Mouse (Mus musculus): Measurements from ENCODE around the gene Ccdc159. TPM values are rescaled to one million over a fixed set of nuclear protein-coding genes. Genes with fewer than 3 reads are reported as not detected.
A peak's percentile ranks its signal among the peaks of the same experiment; 100 is the strongest.

Ccdc159 gene
- 8.9 and 10.4 TPM in 2 replicates for polyA plus RNA-seq (2015; fragmentation: Nextera tagmentation; extraction: Ambion mirVana)

DNA sequence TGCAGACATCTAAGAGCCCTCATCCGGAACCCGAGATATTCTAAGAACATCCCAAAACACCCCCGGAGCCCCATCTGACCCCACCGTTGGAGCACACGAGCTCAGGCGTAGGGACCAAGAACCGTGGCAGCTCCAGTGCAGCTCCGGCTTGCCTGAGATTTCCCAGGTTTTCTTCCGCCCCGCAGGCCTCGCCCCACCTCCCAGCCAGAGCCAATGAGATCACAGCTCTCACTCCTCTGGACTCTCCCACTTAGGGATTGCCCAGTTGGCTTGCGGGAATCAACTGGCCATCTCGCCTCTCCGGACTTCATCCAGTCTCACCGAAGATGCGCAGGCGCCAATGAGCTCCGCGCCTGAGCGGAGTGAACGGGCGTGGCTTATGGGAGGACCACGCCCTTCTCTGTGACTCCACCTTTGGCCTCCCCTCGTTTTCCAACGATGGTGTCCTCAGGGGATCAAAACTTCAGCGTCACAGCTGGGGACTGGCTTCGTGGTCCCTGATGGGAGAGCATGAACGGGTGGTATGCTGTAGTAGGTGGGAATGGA, at the start of gene Ccdc159, which contains the start of gene Tmem205:
TSS of gene Ccdc159 (plus strand) at position 264 of the 546 bp plus-strand sequence.
TSS of gene Tmem205 (minus strand) at position 349 of the 546 bp plus-strand sequence.
- under 1% methylated on average over 28 of the region's 28 CpGs for WGBS
- peak within 1 kb of the TSS; percentile 48 for H3K4me3 ChIP-seq
- peaks cover 16% of the 10 kb centered on the region for H3K4me1 ChIP-seq (replicated peaks)
- H3K4me2 ChIP-seq: peak within 1 kb of the TSS; percentile 71
- H3K27ac ChIP-seq: peak within 1 kb of the TSS; percentile 80
- peak within 1 kb of the TSS; percentile 73 for H3K9ac ChIP-seq
- ATAC-seq (ENCODE audit: low FRiP score): peak; percentile 97
- H3K27me3 ChIP-seq: no peaks in the 10 kb centered on the region
- H3K36me3 ChIP-seq: no peaks in the 10 kb centered on the region
- no peaks in the 10 kb centered on the region for H3K9me3 ChIP-seq

GRCm38 (mm10) chr9:21889229-21889628, 38.0 kb upstream of the Ccdc159 start:
- Histone ChIP-seq H3K27ac (no peak overlapping the region), H3K4me2 (no peak overlapping the region), H3K4me1 (replicated peaks) (no peaks in the 10 kb centered on the region), H3K9me3 (no peaks in the 10 kb centered on the region), H3K4me3 (no peak overlapping the region), H3K9ac (no peak overlapping the region), H3K27me3 (peaks cover 9% of the 10 kb centered on the region; the same call in 1 of the 2 replicates), H3K36me3 (no peaks in the 10 kb centered on the region)
- WGBS: 61% methylated on average over 3 of the region's 3 CpGs
- ATAC-seq (ENCODE audit: low FRiP score): no peak

DNA sequence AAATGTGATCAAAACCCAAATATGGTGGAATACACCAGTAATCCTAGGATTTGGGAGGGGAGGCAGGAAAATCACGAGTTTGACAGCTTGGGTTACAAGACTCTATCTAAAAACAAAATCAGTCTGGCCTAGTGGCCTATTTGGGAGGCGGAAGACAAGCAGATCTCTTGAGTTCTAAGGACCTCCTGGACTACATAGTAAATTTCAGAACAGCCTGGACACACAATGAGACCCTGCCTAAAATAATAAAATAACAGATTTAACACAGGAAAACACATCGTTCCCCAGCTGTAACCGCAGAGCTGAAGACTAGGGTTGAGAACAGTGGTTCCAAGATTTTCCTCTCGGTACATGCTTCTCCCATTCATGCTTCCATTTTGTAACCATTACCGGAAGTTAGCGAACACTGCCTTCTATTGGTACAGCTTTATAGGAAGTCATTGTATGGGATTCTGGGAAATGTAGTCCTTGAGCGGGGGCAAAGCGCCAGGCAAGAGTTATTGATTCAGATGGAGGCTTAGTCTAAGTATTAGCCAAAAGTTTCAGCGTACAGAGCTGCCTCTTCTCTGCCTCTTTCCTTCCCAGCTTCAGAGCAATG, 25.9 kb upstream of the Ccdc159 start:
- H3K36me3 ChIP-seq: no peaks in the 10 kb centered on the region
- no peaks in the 10 kb centered on the region for H3K9me3 ChIP-seq
- H3K9ac ChIP-seq: peak overlapping the region; percentile 49; the same call in 1 of the 2 replicates
- H3K4me2 ChIP-seq: peak overlapping the region; percentile 57
- H3K27me3 ChIP-seq: peaks cover 44% of the 10 kb centered on the region
- peak; percentile 86 for ATAC-seq (ENCODE audit: low FRiP score)
- peaks cover 3% of the 10 kb centered on the region; the same call in 1 of the 2 replicates for H3K4me1 ChIP-seq (replicated peaks)
- 12% methylated on average over 10 of the region's 10 CpGs for WGBS
- peak overlapping the region; percentile 42 for H3K4me3 ChIP-seq
- H3K27ac ChIP-seq: peak overlapping the region; percentile 63

DNA sequence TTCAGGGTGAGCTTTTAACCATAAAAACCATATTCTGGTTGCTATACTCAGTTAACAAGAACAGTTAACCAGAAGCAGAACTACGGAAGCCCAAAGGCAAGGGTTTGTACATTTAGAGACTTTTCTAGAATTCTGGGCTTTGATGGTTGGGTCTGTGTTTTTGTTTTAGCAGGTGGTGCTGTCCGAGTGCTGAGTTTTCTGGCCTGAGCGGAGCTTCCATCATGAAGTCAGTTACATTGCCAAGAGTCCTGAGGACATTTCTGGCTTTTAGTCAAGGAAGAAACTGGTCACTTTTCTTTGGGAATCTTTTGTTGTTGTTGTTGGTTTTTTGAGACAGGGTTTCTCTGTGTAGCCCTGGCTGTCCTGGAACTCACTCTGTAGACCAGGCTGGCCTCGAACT, 23.2 kb upstream of the Ccdc159 start:
- H3K36me3 ChIP-seq: no peaks in the 10 kb centered on the region
- 89% methylated on average over 4 of the region's 4 CpGs for WGBS
- peaks cover 3% of the 10 kb centered on the region; the same call in 1 of the 2 replicates for H3K4me1 ChIP-seq (replicated peaks)
- no peak overlapping the region for H3K4me2 ChIP-seq
- no peak overlapping the region for H3K27ac ChIP-seq
- H3K9ac ChIP-seq: no peak overlapping the region
- peaks cover 31% of the 10 kb centered on the region for H3K27me3 ChIP-seq
- ATAC-seq (ENCODE audit: low FRiP score): no peak
- no peaks in the 10 kb centered on the region for H3K9me3 ChIP-seq
- H3K4me3 ChIP-seq: no peak overlapping the region

DNA sequence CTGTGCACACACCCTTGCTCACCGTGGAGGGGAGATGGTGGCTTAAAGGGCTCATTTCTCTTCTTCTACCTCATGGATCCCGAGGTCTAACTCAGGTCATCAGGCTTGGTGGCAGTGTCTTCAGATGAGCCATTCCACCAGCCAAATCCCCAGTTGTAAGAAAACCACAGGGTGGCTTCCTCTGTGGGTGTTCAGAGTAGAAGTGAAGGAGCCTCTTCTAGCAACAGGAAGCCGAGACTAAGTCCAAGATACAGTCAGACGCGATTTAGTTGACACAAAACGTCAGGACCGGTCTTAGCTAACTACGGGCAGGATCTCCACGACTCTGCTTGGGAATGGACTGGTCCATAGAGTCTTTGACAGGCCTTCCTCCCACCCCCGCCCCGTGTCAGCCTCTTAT, 19.1 kb upstream of the Ccdc159 start:
- Histone ChIP-seq H3K27ac (no peak overlapping the region), H3K27me3 (peaks cover 22% of the 10 kb centered on the region; the same call in 1 of the 2 replicates), H3K4me1 (replicated peaks) (no peaks in the 10 kb centered on the region), H3K36me3 (peaks cover 17% of the 10 kb centered on the region), H3K9me3 (no peaks in the 10 kb centered on the region), H3K4me2 (no peak overlapping the region), H3K4me3 (no peak overlapping the region), H3K9ac (no peak overlapping the region)
- WGBS: 78% methylated on average over 11 of the region's 11 CpGs
- no peak for ATAC-seq (ENCODE audit: low FRiP score)

GRCm38 (mm10) chr9:21909474-21910223, 17.6 kb upstream of the Ccdc159 start:
- no peak overlapping the region for H3K4me2 ChIP-seq
- peaks cover 27% of the 10 kb centered on the region for H3K36me3 ChIP-seq
- no peak for ATAC-seq (ENCODE audit: low FRiP score)
- H3K27ac ChIP-seq: no peak overlapping the region
- 82% methylated on average over 10 of the region's 10 CpGs for WGBS
- H3K9me3 ChIP-seq: no peaks in the 10 kb centered on the region
- peaks cover 21% of the 10 kb centered on the region; the same call in 1 of the 2 replicates for H3K27me3 ChIP-seq
- no peak overlapping the region for H3K9ac ChIP-seq
- no peak overlapping the region for H3K4me3 ChIP-seq
- H3K4me1 ChIP-seq (replicated peaks): no peaks in the 10 kb centered on the region

GRCm38 (mm10) chr9:21916851-21917492, 10.3 kb upstream of the Ccdc159 start:
- H3K4me2 ChIP-seq: peak overlapping the region; percentile 83
- H3K27me3 ChIP-seq: peaks cover 26% of the 10 kb centered on the region
- WGBS: 65% methylated on average over 3 of the region's 3 CpGs
- peak overlapping the region; percentile 69 for H3K4me3 ChIP-seq
- H3K27ac ChIP-seq: peak overlapping the region; percentile 66
- no peak for ATAC-seq (ENCODE audit: low FRiP score)
- peaks cover 14% of the 10 kb centered on the region; the same call in 1 of the 2 replicates for H3K4me1 ChIP-seq (replicated peaks)
- H3K9me3 ChIP-seq: no peaks in the 10 kb centered on the region
- H3K9ac ChIP-seq: peak overlapping the region; percentile 80
- peaks cover 25% of the 10 kb centered on the region for H3K36me3 ChIP-seq

- no peak; the same call in 1 of the 2 replicates for ATAC-seq (ENCODE audit: low FRiP score)
- WGBS: 2% methylated on average over 35 of the region's 35 CpGs
- peak overlapping the region; percentile 83 for H3K4me2 ChIP-seq
Observed at GRCm38 (mm10) chr9:21917493-21918034, 9.7 kb upstream of the Ccdc159 start.

DNA sequence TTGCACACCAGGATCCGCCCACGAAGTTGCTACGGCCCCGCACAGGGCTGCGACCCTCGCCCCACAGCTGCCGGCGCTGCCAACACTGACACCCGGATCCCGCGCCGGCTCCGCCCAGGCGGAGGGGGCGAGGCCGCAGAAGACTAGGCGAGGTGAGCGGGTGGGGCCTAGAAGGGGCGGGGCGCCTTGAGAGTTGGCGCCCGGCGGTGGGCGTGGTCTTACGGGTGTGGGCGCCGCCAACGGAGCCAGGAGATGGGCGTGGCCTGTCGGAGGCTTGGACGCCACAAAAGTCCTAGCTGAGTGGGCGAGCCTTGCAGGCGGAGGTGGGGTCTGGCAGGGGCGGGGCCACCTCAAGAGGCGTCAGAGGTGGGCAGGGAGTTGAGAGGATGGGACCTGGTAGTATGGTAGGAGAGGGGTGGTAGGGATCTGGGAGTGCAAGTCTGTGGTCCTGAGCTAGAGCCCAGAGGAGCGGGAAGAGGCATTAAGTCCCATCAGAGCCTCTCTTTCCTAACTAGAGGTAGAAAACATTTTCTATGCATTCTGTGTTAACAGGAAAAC, 9.2 kb upstream of the Ccdc159 start, which contains the start of gene Rab3d:
TSS of gene Rab3d (minus strand) at position 158 of the 558 bp plus-strand sequence.
- peaks cover 26% of the 10 kb centered on the region for H3K27me3 ChIP-seq
- WGBS: under 1% methylated on average over 36 of the region's 36 CpGs
- peaks cover 25% of the 10 kb centered on the region for H3K36me3 ChIP-seq
- peaks cover 14% of the 10 kb centered on the region; the same call in 1 of the 2 replicates for H3K4me1 ChIP-seq (replicated peaks)
- peak within 1 kb of the TSS; percentile 69 for H3K4me3 ChIP-seq
- peak within 1 kb of the TSS; percentile 80 for H3K9ac ChIP-seq
- peak within 1 kb of the TSS; percentile 83 for H3K4me2 ChIP-seq
- H3K9me3 ChIP-seq: no peaks in the 10 kb centered on the region
- H3K27ac ChIP-seq: peak within 1 kb of the TSS; percentile 66
- ATAC-seq (ENCODE audit: low FRiP score): peak; percentile 93

More at GRCm38 (mm10) chr9:21917493-21918034, 9.7 kb upstream of the Ccdc159 start:
- Histone ChIP-seq H3K4me3 (peak overlapping the region; percentile 69), H3K9ac (peak overlapping the region; percentile 80), H3K36me3 (peaks cover 25% of the 10 kb centered on the region), H3K27ac (peak overlapping the region; percentile 66), H3K9me3 (no peaks in the 10 kb centered on the region), H3K27me3 (peaks cover 26% of the 10 kb centered on the region), H3K4me1 (replicated peaks) (peaks cover 14% of the 10 kb centered on the region; the same call in 1 of the 2 replicates)

DNA sequence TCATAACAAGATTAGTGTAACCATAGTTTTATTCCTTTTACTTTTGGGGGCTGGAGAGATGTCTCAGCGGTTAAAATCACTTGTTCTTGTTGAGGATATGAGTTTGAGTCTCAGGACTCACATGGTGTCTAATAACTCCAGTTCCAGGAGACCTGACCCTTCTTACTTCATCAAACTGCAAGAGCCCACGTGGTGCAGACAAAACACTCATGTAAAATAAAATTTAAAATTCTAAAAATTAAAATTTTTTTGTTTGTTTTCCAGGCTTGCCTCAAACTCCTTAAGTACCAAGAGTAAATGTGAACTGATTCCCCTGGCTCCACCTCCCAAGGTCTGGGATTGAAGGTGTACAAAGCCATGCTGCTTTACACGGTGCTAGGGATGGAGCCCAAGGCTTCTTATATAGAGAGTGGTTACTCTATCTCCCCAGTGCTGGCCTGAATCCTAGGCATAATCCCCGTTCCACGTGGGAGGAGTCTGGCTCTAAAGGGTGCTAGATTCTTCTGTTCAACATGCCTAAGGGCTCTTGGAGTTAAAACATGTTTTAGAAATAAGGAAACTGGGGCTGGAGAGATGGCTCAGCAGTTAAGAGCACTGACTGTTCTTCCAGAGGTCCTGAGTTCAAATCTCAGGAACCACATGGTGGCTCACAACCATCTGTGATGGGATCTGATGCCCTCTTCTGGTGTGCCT, 8.4 kb upstream of the Ccdc159 start:
- ATAC-seq (ENCODE audit: low FRiP score): no peak
- Histone ChIP-seq H3K4me3 (peak overlapping the region; percentile 69; the same call in 1 of the 2 replicates), H3K4me2 (peak overlapping the region; percentile 83), H3K4me1 (replicated peaks) (peaks cover 14% of the 10 kb centered on the region; the same call in 1 of the 2 replicates), H3K9ac (no peak overlapping the region), H3K36me3 (peaks cover 21% of the 10 kb centered on the region), H3K9me3 (no peaks in the 10 kb centered on the region), H3K27me3 (peaks cover 26% of the 10 kb centered on the region), H3K27ac (peak overlapping the region; percentile 4; the same call in 1 of the 2 replicates)
- 30% methylated on average over 5 of the region's 5 CpGs for WGBS

DNA sequence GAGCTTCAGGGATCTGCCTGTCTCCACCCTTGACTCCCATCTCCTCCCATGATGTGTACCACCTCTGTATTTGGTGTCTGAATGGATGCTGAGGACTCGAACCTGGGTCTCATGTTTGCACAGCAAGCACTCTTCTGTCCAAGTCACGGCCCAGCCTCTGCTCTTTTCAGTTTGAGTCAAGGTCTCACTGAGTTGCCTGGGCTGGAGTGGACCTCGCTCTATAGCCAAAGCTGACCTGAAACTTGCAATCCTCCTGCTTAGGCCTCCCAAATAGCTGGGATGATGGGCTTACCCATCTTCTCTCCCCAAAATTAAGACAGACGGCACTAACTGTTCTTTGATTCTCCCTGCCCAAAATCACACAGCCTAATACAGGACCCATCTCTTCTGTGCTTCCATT, 4.2 kb upstream of the Ccdc159 start:
- H3K27me3 ChIP-seq: no peaks in the 10 kb centered on the region
- H3K9ac ChIP-seq: no peak overlapping the region
- WGBS: 88% methylated on average over 4 of the region's 4 CpGs
- H3K36me3 ChIP-seq: peaks cover 5% of the 10 kb centered on the region
- H3K4me2 ChIP-seq: no peak overlapping the region
- H3K9me3 ChIP-seq: no peaks in the 10 kb centered on the region
- H3K27ac ChIP-seq: no peak overlapping the region
- no peak overlapping the region for H3K4me3 ChIP-seq
- no peak for ATAC-seq (ENCODE audit: low FRiP score)
- peaks cover 19% of the 10 kb centered on the region for H3K4me1 ChIP-seq (replicated peaks)

Measured in hindbrain, embryonic 13.5 days (tissue).